Mouse (Mus musculus) embryonic fibroblast, embryonic 13.5 days (primary cell): ENCODE data around the gene Fgd4.

Experiments used
- CTCF ChIP-seq: IDR thresholded peaks from 2 replicates; pipeline ENCODE4 v1.5.1; 2011; ENCODE audit warnings: mild to moderate bottlenecking, control low read depth, low read length, moderate library complexity, borderline replicate concordance; ENCODE audit not compliant: insufficient read depth
- POLR2A ChIP-seq: IDR thresholded peaks from 2 replicates; pipeline ENCODE4 v1.6.1; 2011; ENCODE audit warnings: low read depth, mild to moderate bottlenecking, control low read depth, low read length, moderate library complexity

DNA sequence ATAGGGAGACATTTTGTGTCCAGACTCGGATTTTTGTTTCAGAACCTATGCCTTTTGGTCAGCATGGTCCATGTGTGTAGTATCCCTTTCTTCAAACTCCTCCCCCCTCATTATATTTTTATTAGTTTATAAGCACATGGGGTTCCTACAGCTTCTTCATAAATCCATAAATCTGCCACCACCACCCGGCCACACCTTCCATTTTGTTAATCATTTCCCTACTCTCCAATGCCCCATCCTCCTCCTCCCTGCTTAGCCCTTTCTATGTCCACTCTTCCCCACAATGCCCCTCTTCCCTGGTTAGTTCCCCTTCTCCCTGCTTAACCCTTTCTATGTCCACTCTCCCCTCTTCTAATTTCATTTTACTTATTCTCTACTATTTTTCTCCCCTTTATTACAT lies 99.4 kb downstream of the Fgd4 start:
- TF ChIP-seq CTCF (no peak), POLR2A (no peak)
